Mouse (Mus musculus): ENCODE data around the gene Slit2. TPM values are rescaled to one million over a fixed set of nuclear protein-coding genes. Genes with fewer than 3 reads are reported as not detected.
A peak's percentile ranks its signal among the peaks of the same experiment; 100 is the strongest.

Slit2 gene
- total RNA-seq (2021) = 10 to 100 TPM; 39.2 to 40.3 TPM

DNA sequence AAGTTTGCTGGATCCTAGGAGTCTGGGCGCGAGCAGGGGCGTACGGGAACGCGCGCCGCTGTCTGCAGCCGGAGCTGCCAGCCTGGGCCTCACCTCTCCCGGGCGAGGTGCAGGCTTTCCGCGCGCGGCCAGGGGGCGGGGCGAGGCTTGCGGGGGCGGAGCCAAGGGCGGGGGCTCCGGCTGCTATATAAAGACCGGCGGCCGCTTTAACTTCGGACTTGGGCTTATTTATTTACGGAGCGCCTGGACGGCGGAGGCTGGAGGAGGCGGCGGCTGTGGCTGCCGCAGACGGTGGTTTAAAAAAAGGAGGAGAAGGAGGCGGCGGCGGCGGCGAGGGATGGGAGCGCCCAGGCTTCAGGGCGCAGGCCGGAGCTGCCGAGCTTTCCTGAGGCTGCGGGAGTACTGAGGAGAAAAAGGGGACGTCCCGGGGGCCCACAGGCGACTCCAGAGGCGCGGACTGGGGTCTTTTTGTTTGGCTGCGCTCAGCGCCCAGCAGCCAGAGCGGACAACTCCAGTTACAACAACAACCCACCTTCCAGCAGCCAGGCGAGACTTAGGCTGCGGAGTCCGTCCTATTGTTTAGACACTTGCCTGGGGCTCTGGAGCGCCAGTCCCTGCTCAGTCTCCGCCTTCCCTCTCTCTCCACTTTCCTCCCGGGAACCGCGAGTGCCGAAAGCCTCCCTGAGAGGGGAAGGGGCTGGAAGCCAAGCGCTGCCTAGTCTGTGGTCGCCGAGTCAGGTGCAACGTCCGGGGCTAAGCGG lies at the start of gene Slit2:
TSS of gene Slit2 (plus strand) at position 198 of the 761 bp plus-strand sequence.
- intact Hi-C loops (cut with DNase I) = loop anchor here (10.0 kb wide), 3 partner anchors 152 to 948 kb away; no protein-coding TSS in a partner anchor
- DNase-seq (ENCODE audit: low spot score in 2 of 2) = peak; percentile 65 to 78

DNA sequence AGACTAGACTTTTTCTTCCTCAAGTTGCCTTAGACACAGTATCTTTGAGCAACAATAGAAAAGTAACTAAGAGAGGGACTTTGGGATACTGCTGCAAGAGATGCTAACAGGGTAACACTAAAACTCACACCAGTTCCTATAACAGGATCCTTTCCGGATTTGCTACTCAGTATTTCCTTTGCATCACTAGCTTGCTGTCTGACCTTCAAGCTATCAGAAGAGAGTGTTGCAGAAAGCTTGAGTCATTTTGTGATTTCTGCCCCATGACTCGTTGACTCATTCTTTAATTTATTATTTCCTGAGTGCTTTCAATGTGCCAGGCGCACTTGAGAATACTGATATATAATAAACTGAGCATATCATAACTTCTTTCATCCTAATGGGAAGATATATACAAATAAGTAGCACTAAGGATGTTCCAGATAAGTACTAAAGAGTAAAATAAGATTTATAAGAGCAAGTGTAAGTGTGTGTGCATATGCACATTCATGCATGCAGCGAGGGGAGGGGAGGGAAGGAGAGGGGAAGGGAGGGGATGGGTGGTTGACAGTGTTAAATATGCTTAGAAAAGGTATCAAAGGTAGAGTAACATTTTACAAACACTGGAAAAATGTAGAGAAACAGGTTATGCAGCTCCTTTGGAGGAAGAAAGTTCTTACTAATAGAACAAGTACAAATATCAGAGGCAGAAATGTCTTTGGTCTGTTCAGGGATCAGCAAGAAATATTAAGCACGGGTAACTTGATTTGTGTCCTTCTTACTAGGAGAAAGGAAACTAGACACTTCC lies 44.2 kb upstream of the Slit2 start:
- intact Hi-C loops (cut with DNase I) = no loop called here
- DNase-seq (ENCODE audit: low spot score in 2 of 2) = no peak

DNA sequence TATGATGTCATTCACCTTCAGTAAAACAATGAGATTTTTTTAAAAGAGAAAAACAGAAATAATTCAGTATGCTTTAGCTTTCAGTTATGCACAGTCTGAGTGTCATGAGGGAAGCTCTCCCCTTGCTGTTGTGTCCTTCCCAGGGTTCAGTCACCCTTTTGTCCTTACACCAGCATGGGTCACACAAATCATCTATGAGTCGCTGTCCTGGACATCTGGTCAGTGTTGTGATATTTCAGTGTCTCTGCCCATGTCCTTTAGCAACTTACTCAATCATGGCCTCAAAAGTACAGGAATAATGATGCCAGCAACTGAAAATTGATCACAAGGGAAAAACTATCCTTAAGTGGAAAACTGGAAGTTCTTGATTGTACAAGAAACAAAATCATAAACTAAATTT lies 26.5 kb upstream of the Slit2 start:
- DNase-seq (ENCODE audit: low spot score in 2 of 2) = no peak
- intact Hi-C loops (cut with DNase I) = no loop called here

DNA sequence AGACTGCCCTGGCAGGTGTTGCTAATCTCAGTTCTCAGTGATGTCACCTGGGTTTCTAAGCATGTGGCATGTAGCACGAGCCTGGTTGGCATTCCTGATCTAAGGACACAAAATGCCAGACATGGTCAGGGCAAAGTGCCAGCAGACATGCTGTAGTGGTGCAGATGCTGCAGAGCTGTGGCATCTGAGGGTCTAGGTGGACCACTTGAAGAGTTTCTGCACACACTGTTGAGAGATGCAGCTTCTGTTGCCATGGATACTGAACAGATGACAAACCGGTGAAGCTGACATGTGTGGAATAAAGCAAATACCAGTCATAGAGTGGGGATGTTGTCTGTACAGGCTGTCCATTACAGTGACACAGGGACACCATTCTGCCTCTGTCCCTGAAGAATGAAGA lies 7.1 kb upstream of the Slit2 start:
- DNase-seq (ENCODE audit: low spot score in 2 of 2) = no peak
- intact Hi-C loops (cut with DNase I) = no loop called here

DNA sequence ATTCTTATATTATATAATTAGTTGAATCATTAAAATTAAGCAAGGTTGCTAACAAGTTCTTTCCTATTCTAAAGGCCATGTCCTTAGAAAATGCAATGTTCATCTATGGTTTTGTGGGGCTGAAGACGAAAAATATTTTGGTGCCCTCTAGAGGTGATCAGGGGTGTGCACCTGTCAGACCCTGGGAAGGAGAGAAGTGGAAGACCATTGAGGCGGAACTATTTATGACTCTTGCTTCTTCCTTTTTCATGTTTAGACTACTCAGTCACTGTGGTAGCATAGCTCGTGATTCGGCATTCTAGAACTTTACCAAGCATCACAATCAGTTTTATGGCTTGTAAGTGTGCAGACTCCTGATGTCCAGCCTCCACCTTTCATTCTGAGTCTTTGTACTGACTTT lies 3.6 kb upstream of the Slit2 start:
- no peak for DNase-seq (ENCODE audit: low spot score in 2 of 2)
- intact Hi-C loops (cut with DNase I) = no loop called here

DNA sequence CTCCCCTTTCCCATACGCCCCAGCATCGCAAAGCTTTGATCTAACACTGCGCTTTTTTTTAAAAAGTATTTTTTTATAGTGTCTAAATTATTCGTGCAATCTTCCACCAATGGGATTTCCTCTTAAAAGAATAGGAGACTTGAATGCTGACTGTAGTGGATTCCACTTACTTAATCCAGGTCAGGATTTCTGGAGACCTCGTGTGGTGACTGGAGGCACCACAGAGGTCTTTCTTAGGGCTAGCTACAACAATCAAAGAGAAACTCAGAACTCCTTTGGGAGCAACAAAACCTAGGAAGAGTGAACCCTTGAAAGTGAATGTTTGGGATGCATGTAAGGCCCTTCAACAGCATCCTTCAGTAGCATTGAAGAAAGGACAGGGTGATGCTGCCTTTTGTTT lies 2.5 kb upstream of the Slit2 start:
- intact Hi-C loops (cut with DNase I) = loop anchor here (10.0 kb wide), 3 partner anchors 154 to 946 kb away; no protein-coding TSS in a partner anchor

DNA sequence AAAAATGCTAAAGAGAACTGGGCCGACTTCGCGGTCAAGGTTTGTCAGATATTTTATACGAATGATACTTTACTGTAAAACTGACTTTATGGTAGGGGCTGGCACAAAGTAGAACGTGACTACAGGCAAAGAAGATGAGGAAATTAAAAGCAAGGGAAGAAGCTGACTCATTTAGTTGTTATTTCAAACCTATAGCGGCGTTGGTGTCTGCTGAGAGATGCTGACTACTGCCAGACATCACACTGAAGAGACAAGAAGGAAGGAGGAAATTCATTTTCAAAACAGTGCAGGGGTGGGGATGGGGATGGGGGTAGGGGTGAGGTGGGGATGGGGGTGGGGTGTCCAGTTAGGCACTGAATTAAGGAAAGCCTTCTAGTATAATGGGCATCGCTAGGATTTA lies 987 bp upstream of the Slit2 start:
- intact Hi-C loops (cut with DNase I) = loop anchor here (10.0 kb wide), 3 partner anchors 153 to 947 kb away; no protein-coding TSS in a partner anchor
- DNase-seq (ENCODE audit: low spot score in 2 of 2) = no peak

More for the DNA sequence above, 2.5 kb upstream of the Slit2 start:
- no peak for DNase-seq (ENCODE audit: low spot score in 2 of 2)

DNA sequence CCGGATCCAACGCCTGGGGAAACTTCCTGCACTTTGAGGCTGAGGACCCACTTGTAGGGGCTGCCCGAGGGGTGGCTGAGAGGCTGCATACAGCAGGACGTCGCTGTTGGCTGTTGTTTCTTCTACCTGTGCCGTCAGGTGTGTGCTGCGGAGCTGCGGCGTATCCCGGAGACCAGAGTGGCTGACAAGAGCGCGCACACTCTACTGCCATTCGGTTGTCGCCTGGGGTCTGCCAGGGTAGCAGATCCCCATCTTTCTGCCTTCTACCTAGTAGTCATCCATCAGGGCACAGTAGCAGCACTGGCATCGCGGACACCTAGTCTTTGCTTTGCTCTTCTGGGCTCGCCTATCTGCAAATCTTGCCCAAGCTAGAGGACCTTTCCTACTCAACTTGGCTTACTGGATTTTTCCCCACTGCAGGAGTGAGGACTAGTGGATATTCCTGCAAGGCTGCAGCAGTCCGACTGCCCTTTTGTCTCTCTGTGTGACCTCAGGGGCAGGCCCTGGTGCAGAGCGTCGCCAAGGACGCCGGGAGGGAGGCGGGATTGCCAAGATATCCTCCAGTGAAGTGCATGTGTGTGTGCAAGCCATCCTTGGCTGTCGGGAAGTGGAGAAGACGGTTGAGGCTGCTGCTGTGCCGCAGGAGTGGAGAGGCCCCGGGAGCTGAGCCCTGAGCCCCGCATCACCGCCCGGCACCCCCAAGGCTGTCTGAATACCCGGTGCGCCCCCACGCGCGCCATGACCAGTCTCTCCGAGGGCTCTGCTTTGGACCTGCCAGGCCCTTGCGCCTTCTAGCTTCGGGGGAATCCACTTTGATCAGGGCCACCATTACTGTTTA lies 1.0 kb downstream of the Slit2 start:
- intact Hi-C loops (cut with DNase I) = loop anchor here (10.0 kb wide), 3 partner anchors 151 to 949 kb away; no protein-coding TSS in a partner anchor
- peak; percentile 27 to 37 for DNase-seq (ENCODE audit: low spot score in 2 of 2)

DNA sequence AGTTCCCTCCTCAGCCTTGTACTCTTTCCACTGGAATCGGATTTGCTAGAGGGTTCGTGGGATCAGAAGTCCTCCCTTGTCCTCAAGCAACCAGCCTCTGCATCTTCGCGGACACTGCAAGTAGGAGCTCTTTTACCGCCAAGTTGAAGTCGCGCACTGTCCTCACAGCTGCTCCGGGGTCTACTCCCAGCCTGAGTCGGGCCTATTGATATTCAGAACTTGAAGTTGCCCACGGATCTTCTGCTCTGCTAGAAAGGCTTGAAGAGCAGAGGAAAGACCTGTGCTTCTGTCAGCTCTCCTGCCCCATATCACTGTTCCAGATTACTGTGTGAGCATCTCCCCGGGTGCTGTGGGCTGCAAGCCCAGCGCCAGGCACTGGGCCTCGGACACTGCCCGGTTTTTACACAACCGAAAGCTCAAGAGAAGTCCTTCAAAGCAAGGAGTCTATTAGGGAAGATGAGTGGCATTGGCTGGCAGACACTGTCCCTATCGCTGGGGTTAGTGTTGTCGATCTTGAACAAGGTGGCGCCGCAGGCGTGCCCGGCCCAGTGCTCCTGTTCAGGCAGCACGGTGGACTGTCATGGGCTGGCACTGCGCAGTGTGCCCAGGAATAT lies 1.8 kb downstream of the Slit2 start:
- peak; percentile 33 to 40 for DNase-seq (ENCODE audit: low spot score in 2 of 2)
- intact Hi-C loops (cut with DNase I) = loop anchor here (10.0 kb wide), 3 partner anchors 150 to 950 kb away; no protein-coding TSS in a partner anchor

DNA sequence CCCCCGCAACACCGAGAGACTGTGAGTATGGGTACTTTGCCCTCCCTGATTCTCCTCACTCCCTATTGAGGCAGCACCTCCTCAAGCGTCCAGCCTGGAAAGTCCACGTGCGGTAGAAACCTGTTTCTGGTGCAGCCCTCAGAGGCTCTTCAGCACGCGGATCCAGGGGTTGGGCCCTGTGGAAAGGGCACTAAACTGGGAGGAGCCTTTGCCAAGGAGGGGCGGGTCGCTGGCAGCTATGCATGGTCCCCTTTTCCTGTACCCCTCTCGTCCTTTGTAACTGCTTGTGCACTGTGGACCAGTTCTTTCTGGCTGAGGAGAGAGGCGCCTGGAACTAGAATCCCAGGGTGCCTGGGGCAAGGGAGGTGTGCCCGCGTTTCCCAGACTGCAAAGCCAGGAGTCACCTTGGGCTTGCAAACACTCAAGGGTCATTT lies 2.3 kb downstream of the Slit2 start:
- intact Hi-C loops (cut with DNase I) = loop anchor here (10.0 kb wide), 3 partner anchors 150 to 950 kb away; no protein-coding TSS in a partner anchor
- DNase-seq (ENCODE audit: low spot score in 2 of 2) = peak in 1 of 2 experiments; percentile 35

DNA sequence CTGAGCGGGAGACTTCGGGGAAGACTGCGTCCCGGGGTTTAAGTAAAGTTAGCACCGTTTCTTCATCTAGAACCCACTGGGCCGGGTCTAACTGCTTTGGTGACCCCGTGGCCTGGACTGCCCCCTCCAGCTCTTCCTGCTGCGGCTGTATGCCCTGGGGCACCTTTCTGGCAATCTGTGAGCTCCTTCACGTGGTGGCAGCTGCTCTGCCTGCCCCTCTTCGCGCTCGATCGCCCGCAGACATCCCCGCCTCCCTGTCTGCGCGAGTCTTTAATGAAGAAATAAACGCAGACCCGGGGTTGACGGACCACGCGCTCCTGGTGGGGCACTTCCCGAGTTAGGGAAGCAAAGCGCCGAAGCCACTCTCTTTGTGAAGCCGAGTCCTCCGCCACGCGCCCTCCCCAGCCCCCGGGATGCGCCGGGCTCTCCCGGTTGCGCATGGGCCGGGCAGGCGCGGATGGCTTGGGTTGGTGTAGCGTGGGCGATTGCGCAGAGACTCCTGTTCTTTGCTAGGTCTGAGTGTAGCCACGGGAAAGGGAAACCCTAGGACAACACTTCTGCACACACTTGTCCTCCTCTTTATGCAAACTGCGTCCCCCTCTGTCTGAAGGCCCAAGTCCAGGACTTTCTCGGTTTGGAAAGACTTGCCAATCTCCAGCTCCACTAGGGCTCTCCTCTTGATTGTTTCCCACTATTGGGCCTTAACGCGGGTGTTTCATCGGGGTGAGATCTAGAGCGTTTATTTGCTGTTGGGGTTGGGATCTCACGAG lies 3.1 kb downstream of the Slit2 start:
- intact Hi-C loops (cut with DNase I) = loop anchor here (10.0 kb wide), 3 partner anchors 149 to 951 kb away; no protein-coding TSS in a partner anchor
- DNase-seq (ENCODE audit: low spot score in 2 of 2) = peak; percentile 49 to 60

DNA sequence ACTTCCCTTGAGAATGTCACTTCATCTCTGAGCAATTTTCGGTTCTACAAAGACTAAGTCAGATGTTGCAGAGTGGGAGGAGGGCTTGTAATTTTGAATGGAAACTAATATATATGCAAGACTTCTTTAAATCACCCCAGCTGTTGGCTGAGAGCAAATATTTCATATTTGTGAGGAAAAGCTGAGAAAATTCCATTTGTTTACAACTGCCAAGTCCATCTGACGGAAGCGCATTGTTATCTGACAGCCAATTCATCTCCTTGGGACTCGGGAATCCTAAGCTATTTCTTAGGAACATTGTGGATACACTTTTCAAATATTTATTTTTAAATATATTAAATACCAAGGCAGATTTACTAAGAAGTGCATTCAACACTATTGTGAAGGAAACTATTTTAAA lies 8.0 kb downstream of the Slit2 start:
- intact Hi-C loops (cut with DNase I) = no loop called here
- no peak for DNase-seq (ENCODE audit: low spot score in 2 of 2)

DNA sequence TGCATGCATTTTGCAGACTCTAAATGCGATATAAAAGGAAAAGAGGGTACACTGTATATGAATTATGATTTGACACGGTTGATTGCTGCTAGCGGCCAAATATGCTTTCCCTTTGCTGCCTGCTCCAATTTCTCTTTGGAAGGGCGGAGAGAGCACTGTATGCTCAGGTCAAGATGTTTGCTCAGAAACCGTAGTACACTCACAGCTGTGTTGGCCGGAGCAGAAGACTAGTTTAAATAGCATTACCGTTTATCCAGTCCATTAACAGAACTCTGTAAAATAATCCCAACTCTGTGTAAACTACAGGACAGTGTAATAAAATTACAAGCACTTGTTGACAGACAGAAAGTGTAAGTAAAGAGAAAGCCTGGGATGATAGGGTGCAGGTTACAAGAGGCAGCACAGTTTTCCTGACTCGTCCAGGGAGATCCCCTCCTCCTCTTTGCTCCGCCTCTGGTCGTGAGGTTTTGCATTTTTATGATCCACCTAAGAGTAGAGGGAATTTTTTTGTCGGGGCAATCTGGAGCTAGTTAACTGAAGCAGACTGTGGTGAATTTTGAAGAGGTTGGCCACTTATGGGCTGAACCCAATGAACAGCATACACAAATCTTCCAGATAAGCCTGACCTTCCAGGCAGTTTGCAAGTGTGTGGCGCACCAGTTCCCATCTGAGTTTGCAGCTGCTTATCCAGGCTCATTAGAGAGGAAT lies 20.9 kb downstream of the Slit2 start:
- intact Hi-C loops (cut with DNase I) = no loop called here
- no peak for DNase-seq (ENCODE audit: low spot score in 2 of 2)

DNA sequence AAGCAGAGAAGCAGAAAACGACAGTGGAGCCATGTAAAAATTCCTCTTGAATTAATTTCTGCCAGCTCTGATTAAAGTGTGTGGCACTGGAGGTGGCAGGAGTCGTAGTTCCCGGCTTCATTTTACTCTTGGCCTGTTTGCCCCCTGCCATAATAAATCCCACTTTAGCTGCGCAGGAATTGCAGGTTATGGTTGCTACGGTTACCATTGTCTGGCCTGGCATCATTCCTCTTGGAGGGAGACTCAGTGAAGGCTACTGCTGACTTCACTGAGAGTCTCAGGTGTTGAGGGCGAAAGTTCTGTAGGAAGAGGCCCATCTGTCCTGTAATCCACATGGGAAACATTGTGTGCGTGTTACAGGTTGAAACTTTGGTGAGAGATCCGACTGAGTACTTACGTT lies 22.6 kb downstream of the Slit2 start:
- intact Hi-C loops (cut with DNase I) = no loop called here
- no peak for DNase-seq (ENCODE audit: low spot score in 2 of 2)

DNA sequence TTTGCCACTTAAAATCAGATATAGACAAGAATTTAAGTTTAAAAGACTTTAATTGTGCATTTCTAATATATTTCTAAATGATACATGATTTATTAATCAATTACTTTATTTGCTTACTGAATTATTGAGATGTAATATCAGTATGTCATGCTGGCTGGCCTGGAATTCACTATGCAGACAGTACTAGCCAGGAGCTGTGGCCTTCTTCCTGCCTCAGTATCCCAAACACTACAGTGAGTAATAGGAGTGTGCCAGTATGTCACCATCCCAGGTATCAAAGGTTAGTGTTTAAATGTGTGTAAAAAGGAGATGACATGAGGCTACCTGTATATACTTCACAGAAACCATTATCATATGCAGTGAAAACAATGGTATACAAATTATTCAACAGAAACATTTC lies 23.1 kb downstream of the Slit2 start:
- intact Hi-C loops (cut with DNase I) = no loop called here
- DNase-seq (ENCODE audit: low spot score in 2 of 2) = no peak

DNA sequence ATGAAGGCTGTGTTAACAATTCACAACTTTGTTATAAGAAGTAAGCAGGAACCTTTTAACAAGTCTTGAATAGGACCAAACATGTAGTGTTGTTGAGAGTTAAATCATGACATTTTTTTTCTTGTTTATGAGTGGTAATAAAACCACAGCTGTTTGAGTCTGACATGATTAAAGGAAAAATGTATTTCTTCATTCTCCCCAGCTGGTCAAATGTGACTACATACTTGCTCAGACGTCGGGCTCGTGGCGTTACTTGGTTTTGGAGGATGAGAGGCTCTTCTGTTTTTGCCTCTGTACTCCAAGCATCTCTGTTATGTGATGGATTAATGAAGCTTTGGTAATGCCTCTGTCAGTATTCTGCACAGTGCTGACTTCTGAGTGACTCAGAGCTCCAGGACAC lies 40.5 kb downstream of the Slit2 start:
- DNase-seq (ENCODE audit: low spot score in 2 of 2) = no peak
- intact Hi-C loops (cut with DNase I) = no loop called here

DNA sequence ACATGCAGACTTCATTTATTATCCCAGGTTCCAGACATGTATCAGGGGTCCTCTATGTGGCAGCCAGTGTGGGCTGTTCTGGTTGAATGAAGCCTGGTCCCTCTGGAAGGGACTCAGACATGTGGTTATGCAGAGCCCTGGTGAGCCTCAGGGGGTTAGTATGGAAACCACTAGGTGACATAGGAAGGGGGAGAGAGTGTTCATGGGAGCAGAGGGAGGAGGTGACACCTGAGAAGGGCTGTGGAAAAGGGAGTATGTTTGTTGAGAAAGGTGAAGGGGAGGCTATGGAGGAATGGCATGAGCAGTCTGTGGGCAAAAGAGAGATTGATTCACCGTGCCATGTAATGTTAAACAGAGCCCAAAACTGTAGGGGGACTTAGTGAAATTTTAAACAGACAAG lies 51.9 kb downstream of the Slit2 start:
- intact Hi-C loops (cut with DNase I) = no loop called here
- no peak for DNase-seq (ENCODE audit: low spot score in 2 of 2)

DNA sequence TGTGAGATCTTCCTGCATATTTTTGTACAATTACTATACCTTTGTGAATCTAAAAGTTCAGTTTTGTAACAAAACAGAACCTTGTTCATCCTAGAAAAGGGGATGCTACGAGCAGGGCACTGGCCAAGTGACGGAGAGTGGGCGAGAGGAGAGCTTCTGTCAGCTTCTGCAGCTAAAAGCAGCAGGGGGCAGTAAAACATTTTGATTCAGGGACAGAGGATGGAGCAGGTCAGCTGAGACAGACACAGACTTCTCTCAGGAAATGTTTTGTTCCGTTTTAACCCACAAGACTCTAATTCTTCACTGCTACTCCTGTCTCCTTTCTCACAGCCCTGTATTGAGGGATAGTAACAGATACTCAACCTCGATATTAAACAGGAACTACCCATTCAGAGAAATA lies 55.1 kb downstream of the Slit2 start:
- DNase-seq (ENCODE audit: low spot score in 2 of 2) = no peak
- intact Hi-C loops (cut with DNase I) = no loop called here

All from left cerebral cortex, postnatal 36 days (tissue).